Mouse (Mus musculus) MEL (cell line): ENCODE measurements around the gene Pigc.

ENCODE experiments used
- CTCF ChIP-seq, 3 experiments: IDR thresholded peaks in 2 of 3; conservative IDR thresholded peaks in 1 of 3; 2 replicates each; pipeline ENCODE4 v1.5.1; 2011 to 2012; ENCODE audit warnings: low read length in 3 of 3, low read depth in 2 of 3, mild to moderate bottlenecking in 2 of 3, improper control_type of control experiment in 1 of 3, inconsistent platforms in 1 of 3, mixed read lengths in 1 of 3, moderate library complexity in 1 of 3; ENCODE audit not compliant: control insufficient read depth in 1 of 3, insufficient read depth in 1 of 3, poor library complexity in 1 of 3, severe bottlenecking in 1 of 3
- E2F4 ChIP-seq: IDR thresholded peaks from 2 replicates; pipeline ENCODE4 v1.6.1; 2011; ENCODE audit warnings: low read depth, low read length, improper control_type of control experiment, borderline replicate concordance
- EP300 ChIP-seq, 2 experiments: IDR thresholded peaks; 2 replicates each; pipeline ENCODE4 v1.6.1; 2011; ENCODE audit warnings: improper control_type of control experiment in 2 of 2, low read length in 2 of 2, low read depth in 1 of 2, mild to moderate bottlenecking in 1 of 2
- JUND ChIP-seq: IDR thresholded peaks from 2 replicates; pipeline ENCODE4 v1.6.1; 2011; ENCODE audit warnings: low read depth, mild to moderate bottlenecking, improper control_type of control experiment, low read length
- POLR2A ChIP-seq, 2 experiments: IDR thresholded peaks; 2 replicates each; pipeline ENCODE4 v1.6.1; 2011 to 2012; ENCODE audit warnings: low read length in 2 of 2, mild to moderate bottlenecking in 2 of 2, control low read depth in 1 of 2, improper control_type of control experiment in 1 of 2, low read depth in 1 of 2, moderate library complexity in 1 of 2; ENCODE audit not compliant: control insufficient read depth in 1 of 2, insufficient read depth in 1 of 2, poor library complexity in 1 of 2
- POLR2AphosphoS2 ChIP-seq: IDR thresholded peaks from 2 replicates; pipeline ENCODE4 v1.6.1; 2011; ENCODE audit warnings: low read length, improper control_type of control experiment
- SIN3A ChIP-seq: IDR thresholded peaks from 2 replicates; pipeline ENCODE4 v1.6.1; 2012; ENCODE audit warnings: low read length, improper control_type of control experiment, inconsistent platforms
- TCF12 ChIP-seq: IDR thresholded peaks from 2 replicates; pipeline ENCODE4 v1.6.1; 2014; ENCODE audit warnings: low read depth, mild to moderate bottlenecking, inconsistent platforms, low read length, improper control_type of control experiment, moderate library complexity
- USF1 ChIP-seq: IDR thresholded peaks from 2 replicates; pipeline ENCODE4 v1.6.1; 2014; ENCODE audit warnings: low read depth, mild to moderate bottlenecking, inconsistent platforms, low read length, improper control_type of control experiment, moderate library complexity
- ZC3H11A ChIP-seq: IDR thresholded peaks from 2 replicates; pipeline ENCODE4 v1.6.1; 2012; ENCODE audit warnings: low read depth, mild to moderate bottlenecking, inconsistent platforms, low read length, improper control_type of control experiment

- TF ChIP-seq TCF12 (no peak), SIN3A (no peak), JUND (no peak), EP300 (IDR thresholded peaks at IDR 0.05; ENCODE audit: low read depth in 1 of 2, low read length in 2 of 2) (no peak), CTCF (IDR thresholded peaks at IDR 0.05 in 2 of 3, conservative IDR thresholded peaks at IDR 0.05 in 1 of 3; ENCODE audit: control insufficient read depth in 1 of 3, insufficient read depth in 1 of 3, low read depth in 2 of 3, low read length in 3 of 3, poor library complexity in 1 of 3, severe bottlenecking in 1 of 3) (no peak), ZC3H11A (no peak), POLR2A (IDR thresholded peaks at IDR 0.05; ENCODE audit: control insufficient read depth in 1 of 2, insufficient read depth in 1 of 2, low read depth in 1 of 2, low read length in 2 of 2, poor library complexity in 1 of 2) (no peak), POLR2AphosphoS2 (no peak), E2F4 (no peak), USF1 (no peak)
Measured at GRCm38 (mm10) chr1:161924321-161924720, 44.7 kb upstream of the Pigc start.
